Mouse (Mus musculus): ENCODE data around the gene Zfp277. TPM values are rescaled to one million over a fixed set of nuclear protein-coding genes. Genes with fewer than 3 reads are reported as not detected.

Gene Zfp277
- 10 to 100 TPM; 30.0 to 30.1 TPM for total RNA-seq (2023)

DNA sequence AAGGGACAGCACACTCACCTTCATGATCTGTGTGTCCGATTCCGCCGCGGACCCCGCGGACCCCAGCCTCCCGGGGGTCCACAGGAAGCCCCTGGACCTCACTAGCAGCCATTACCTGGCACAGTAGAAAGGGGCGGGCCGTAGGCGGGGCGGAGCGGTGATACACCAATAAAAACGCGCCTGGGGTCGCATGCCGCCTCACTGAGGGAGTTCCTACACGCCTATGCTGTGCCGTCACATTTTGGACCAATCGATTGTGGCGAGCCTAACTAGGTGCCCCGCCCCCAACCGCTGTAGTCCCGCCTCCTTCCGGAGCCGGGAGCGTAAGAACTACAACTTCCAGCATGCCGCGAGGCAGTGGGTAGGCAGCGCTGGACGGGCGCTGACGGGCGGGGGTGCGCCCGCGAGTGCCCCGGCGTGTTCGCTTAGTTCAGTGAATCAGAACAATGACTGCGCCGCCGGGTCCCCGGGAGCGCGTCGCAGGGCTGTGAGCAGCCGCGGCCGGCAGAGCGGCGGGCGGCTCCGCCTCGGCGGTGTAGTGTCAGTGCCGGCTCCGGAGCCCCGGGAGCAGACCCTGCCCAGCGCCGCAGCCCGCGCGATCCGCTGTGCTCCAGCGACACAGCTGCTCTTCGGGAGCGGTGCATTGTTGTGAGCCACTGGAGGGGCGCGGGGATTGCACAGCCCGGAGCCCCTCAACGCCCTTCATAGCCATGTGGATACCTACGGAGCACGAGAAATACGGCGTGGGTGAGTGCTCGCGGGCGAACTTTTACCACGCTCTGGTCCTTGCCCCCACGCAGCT is at the start of gene Zfp277, which contains the start of gene Dock4:
Gene Zfp277 (minus strand): TSS at position 255 of the 802 bp plus-strand sequence.
Gene Dock4 (plus strand): TSS at position 305 of the 802 bp plus-strand sequence.

Other genes with a start within 250 kb of the Zfp277 start
- gene Lsmem1, start 246.4 kb downstream of the Zfp277 start, total RNA-seq (2023): 1 to 10 TPM; 1.4 to 2.4 TPM
- gene Ifrd1, start 197.4 kb downstream of the Zfp277 start, total RNA-seq (2023): 100 to 1,000 TPM; 265 to 337 TPM
- under 1 TPM; 0.80 to 0.87 TPM for gene Dock4, start 50 bp upstream of the Zfp277 start, total RNA-seq (2023)